Mouse (Mus musculus): ENCODE data around the gene Ap1m1.

The Ap1m1 gene

DNA sequence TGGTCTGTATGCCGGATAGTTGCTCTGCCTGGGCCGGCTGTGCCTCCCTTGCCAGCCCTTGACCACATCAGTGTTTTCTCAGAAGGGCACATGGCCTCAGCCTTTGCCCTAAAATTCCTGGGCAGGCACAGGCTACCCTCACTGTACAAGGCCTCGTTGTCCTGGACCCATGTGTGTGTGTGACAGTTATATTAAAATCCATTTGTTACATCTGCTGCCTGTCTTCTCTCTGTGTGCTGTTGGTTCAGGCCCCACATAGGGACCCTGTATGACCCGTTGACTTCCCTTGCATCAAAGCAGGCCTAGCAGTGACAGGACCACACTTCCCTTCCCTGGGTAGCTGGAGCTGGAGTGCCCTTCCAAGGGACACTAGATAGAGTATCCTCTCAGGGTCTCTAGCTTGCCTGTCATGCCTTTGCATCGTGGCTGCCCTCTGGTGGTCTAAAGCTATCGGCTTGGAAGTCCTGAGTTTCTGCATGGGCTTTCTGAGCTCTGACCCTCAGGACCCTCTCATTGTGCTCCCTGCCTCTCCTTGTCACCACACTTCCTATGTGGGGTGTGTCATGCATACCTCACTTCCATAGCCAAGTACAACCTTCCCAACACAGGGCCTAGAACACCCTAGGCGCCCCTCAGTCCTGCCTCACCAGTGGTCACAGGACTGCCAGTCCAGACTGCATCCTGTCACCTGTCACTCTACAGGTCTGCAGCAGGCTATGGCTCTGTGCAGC lies 17.5 kb downstream of the Ap1m1 start:
- intact Hi-C loops (cut with DNase I), result loop anchor here (5.0 kb wide), 1 partner anchor 80 kb away; no protein-coding TSS in a partner anchor

- intact Hi-C loops (cut with DNase I), result loop anchor here (5.0 kb wide), 1 partner anchor 81 kb away; no protein-coding TSS in a partner anchor
Measured at GRCm38 (mm10) chr8:72257902-72258238, 18.1 kb downstream of the Ap1m1 start.

- intact Hi-C loops (cut with DNase I), result loop anchor here (5.0 kb wide), 2 partner anchors 62 to 83 kb away; no protein-coding TSS in a partner anchor
Measured at GRCm38 (mm10) chr8:72259862-72260261, 20.0 kb downstream of the Ap1m1 start.

DNA sequence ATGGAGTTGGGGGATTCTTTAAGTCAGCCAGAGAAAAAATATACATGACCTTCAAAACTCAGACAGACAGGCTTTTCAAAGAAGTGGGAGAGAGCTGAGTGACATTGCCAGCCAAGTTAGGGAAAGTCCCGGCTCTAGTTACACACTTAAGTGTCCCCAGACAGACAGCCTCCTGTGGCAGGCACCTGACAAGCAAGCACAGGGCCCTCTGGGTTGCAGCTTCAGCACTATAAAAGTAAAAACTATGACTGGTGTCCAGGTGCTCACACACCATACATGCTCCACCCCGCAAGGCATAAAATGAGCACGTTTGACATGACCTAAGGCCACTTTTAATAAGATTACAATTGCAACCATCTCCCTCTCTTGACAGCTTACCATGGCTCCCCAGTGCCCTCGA lies 20.8 kb downstream of the Ap1m1 start:
- intact Hi-C loops (cut with DNase I), result loop anchor here (5.0 kb wide), 1 partner anchor 62 kb away; no protein-coding TSS in a partner anchor

DNA sequence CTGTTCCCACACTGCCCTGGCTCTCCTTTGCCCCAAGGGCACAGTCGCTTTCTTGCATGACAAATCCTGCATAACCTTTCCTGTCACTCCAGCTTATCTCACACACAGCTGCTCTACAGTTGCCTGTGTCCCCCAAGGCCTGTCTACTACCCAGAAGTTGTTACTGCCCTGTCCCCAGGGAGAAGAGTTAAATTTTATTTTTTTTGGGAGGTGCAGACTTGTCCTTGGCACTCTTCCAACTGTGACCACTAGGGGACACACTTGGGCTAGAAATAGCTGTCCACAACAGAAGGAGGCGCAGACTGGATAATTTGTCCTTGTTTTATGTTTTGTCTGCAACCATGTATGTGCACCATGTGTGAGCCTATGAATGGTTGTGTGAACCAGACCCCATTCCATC lies 21.2 kb downstream of the Ap1m1 start:
- intact Hi-C loops (cut with DNase I), result loop anchor here (1.0 to 5.0 kb wide), 2 partner anchors 61 to 105 kb away; no protein-coding TSS in a partner anchor

GRCm38 (mm10) chr8:72261431-72261830 lies 21.6 kb downstream of the Ap1m1 start:
- intact Hi-C loops (cut with DNase I), result loop anchor here (1.0 to 5.0 kb wide), 2 partner anchors 61 to 105 kb away; no protein-coding TSS in a partner anchor

- intact Hi-C loops (cut with DNase I), result loop anchor here (1.0 to 5.0 kb wide), 2 partner anchors 60 to 104 kb away; no protein-coding TSS in a partner anchor
Measured at GRCm38 (mm10) chr8:72261872-72262271, 22.1 kb downstream of the Ap1m1 start.

DNA sequence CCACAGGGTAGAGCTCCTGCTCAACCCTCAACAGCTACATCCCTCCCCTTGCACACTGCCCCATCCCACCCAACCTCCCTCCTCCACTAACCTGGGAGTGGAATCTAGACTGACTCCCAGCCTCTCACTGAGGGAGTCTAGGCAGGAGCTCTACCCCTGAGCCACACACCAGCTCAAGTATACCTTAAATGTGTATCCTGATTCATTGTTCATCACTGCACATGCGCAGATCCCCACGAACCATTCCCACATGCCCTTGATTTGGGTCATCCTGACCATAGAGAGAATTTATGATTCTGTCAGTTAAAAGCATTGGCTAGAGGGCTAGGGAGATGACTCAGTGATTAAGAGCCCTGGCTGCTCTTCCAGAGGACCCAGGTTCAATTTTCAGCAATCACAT lies 22.9 kb downstream of the Ap1m1 start:
- intact Hi-C loops (cut with DNase I), result loop anchor here (5.0 kb wide), 1 partner anchor 60 kb away; no protein-coding TSS in a partner anchor

DNA sequence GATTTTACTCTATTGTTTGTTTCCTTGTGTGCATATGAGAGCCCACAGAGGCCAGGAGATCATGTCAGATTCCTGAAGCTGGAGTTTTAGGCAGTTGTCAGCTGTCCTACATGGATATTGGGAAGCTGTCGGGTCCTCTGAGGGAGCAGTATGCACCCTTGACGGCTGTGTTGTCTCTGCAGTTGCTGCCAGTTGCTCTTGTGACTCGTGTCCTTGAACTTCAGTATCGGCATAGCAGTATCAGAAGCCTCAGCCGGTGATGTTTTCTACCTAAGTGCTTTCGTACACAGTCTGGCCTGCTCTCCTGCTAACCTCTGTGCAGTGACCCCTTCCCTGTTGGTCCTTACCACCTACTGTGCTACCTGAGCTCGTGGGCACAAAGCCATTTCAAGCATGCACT lies 23.6 kb downstream of the Ap1m1 start:
- intact Hi-C loops (cut with DNase I), result loop anchor here (5.0 kb wide), 1 partner anchor 59 kb away; no protein-coding TSS in a partner anchor

- intact Hi-C loops (cut with DNase I), result no loop called here
Measured at GRCm38 (mm10) chr8:72265342-72265741, 25.5 kb downstream of the Ap1m1 start.

DNA sequence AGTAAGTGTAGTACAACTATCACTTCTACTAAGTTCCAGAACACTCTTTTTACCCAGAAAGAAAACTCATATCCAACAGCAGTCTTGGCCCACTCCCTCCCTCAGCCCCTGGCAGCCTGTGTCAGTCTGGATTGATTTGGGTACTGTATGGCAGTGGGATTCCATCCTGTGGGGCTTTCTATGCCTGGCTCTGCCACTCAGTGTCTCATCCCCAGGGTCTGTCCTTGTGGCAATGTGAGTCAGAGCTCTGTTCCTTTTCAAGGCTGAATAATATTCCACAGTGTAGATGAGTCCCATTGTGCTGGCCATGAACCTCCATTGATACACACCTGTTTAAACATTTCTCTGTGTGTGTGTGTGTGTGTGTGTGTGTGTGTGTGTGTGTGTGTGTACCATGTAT lies 26.9 kb downstream of the Ap1m1 start:
- intact Hi-C loops (cut with DNase I), result no loop called here

- intact Hi-C loops (cut with DNase I), result no loop called here
Measured at GRCm38 (mm10) chr8:72267106-72267505, 27.3 kb downstream of the Ap1m1 start.

- intact Hi-C loops (cut with DNase I), result no loop called here
Measured at GRCm38 (mm10) chr8:72268356-72268755, 28.5 kb downstream of the Ap1m1 start.

GRCm38 (mm10) chr8:72270606-72271005 lies 30.8 kb downstream of the Ap1m1 start:
- intact Hi-C loops (cut with DNase I), result no loop called here

DNA sequence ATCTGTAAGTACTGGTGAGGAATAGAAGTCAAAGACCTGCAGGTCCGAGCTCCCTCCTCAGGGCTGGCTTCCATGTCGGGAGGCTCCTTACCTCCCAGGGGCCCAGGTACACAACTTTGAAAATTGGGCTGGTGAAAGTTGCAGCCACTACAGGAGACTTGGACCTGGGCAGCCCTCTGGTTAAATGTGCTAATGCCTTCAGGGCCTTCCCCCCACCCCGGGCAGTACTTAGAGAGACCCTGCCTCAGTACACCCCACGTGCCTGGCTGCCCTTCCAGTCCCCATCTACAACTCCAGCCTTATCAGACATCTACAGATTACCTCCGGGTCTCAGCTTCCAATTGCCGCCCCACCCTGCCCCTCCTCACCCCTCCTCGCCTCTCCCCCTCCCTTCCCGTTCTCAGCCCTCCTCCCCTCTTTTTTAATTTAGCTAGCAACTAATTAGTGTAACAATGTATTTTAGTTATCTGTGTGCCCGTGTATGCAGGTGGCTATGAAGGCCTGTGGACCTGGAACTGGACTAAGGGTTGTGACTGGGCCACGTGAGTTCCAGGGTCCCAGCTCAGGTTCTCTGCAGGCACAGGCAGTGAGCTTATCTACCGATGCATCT lies 31.3 kb downstream of the Ap1m1 start:
- intact Hi-C loops (cut with DNase I), result no loop called here

DNA sequence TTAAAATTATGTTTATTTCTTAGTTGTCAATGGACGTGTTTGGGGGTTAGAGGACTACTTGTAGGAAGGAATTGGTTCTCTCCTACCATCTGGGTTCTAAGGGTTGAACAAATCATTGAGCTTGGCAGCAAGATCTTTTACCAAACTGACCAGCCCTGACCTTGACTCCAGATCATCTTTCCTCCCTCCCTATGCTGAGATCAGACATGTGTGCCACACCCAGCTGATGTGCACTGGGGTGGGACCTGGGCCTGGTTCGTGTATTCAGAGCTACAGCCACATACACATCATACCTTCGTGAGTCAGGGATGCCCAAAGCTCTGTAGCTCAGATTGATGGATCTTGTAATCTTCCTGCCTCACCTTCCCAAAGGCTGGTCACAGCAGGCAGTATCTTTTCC lies 31.9 kb downstream of the Ap1m1 start:
- intact Hi-C loops (cut with DNase I), result no loop called here

DNA sequence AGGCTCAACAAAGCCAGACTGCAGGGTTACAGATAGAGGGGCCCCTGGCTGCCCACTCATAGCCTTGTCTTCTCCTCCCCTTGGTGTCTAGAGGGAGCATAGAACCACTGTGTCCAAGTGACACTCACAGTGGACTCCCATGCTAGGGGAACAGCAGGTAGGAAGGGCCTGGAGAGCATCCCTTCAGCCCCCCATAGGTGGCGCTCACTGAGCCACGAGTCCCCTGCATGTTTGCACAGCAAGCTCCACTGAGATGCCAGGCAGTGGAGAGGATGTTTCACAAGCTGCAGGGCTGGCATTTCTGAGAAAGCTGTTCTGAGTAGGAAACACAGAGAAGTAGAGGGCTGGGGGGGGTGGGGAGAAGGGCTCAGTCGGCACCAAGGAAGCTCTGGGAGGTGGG lies 32.5 kb downstream of the Ap1m1 start:
- intact Hi-C loops (cut with DNase I), result no loop called here

- intact Hi-C loops (cut with DNase I), result no loop called here
Measured at GRCm38 (mm10) chr8:72273111-72273770, 33.4 kb downstream of the Ap1m1 start.

DNA sequence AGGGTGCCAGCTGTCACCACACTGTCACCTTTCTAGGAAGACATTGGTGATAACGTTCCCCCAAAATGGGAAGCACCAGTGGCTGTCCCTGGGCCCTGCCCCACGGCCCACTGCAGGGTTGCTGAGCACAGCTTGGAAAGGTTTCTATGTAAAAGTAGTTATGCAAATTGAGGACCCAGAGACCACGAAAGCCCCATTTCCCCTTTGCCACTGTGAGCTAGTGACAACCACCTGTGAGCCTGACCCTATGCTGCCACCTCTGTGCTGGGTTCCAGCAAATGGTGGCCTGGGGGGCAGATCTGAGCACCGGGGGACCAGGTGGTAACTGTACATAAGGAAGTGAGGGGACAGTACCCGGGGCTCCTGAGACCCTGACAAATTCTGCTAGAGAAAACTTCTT lies 34.0 kb downstream of the Ap1m1 start:
- intact Hi-C loops (cut with DNase I), result no loop called here

GRCm38 (mm10) chr8:72277244-72277643 lies 37.4 kb downstream of the Ap1m1 start:
- intact Hi-C loops (cut with DNase I), result no loop called here

DNA sequence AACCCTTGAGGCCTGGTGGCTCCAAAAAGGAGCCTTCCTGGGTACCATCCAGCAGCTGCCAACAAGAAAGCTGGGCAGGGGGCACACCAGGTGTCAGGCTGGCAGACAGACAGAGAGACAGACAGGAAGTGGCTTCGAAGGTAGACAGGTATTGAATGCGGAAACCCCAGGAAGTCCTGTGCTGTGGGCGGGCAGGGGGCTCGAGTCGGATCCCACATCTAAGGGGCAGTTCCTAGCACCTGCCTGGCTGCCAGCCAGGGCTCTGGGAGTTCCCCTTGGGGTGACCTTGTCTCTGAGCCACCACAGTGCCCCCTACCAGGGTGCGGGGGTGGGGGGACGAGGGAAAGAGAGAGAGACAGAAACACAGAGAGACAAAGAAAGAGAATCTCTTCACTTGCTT lies 39.3 kb downstream of the Ap1m1 start:
- intact Hi-C loops (cut with DNase I), result no loop called here

DNA sequence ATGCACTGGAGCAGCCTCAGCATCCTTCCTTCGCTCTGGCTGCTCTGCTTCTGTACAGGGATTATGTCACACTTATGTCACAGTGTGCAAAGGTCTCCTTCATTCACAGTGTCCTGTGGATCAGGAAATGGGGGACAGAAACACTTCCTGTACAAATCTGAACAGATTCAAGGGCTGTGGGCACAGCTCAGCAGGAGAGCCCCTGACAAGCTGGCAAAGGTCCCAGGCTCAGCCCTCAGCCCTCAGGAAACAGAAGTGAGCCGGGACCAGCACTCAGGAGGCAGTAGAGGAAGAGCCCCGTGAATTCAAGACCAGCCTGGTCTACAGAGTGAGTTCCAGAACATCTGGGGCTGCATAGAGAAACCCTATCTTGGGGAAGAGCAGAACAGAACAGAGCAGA lies 41.8 kb downstream of the Ap1m1 start:
- intact Hi-C loops (cut with DNase I), result no loop called here

Data from adrenal gland (tissue).